Mouse (Mus musculus) MEL (cell line): ENCODE measurements around the gene Sult2a3.
"Not testable (repeated sequence)": the region's sequence is repeated elsewhere in the genome, so short reads cannot be mapped to it uniquely, and the experiment has no call there.

Source experiments
- CTCF ChIP-seq, 3 experiments: IDR thresholded peaks in 2 of 3; conservative IDR thresholded peaks in 1 of 3; 2 replicates each; pipeline ENCODE4 v1.5.1; 2011 to 2012; ENCODE audit warnings: low read length in 3 of 3, low read depth in 2 of 3, mild to moderate bottlenecking in 2 of 3, improper control_type of control experiment in 1 of 3, inconsistent platforms in 1 of 3, mixed read lengths in 1 of 3, moderate library complexity in 1 of 3; ENCODE audit not compliant: control insufficient read depth in 1 of 3, insufficient read depth in 1 of 3, poor library complexity in 1 of 3, severe bottlenecking in 1 of 3
- EP300 ChIP-seq, 2 experiments: IDR thresholded peaks; 2 replicates each; pipeline ENCODE4 v1.6.1; 2011; ENCODE audit warnings: improper control_type of control experiment in 2 of 2, low read length in 2 of 2, low read depth in 1 of 2, mild to moderate bottlenecking in 1 of 2
- ETS1 ChIP-seq: IDR thresholded peaks from 2 replicates; pipeline ENCODE4 v1.6.1; 2012; ENCODE audit warnings: low read depth, mild to moderate bottlenecking, inconsistent platforms, low read length, improper control_type of control experiment, moderate library complexity
- POLR2A ChIP-seq, 2 experiments: IDR thresholded peaks; 2 replicates each; pipeline ENCODE4 v1.6.1; 2011 to 2012; ENCODE audit warnings: low read length in 2 of 2, mild to moderate bottlenecking in 2 of 2, control low read depth in 1 of 2, improper control_type of control experiment in 1 of 2, low read depth in 1 of 2, moderate library complexity in 1 of 2; ENCODE audit not compliant: control insufficient read depth in 1 of 2, insufficient read depth in 1 of 2, poor library complexity in 1 of 2
- RAD21 ChIP-seq: IDR thresholded peaks from 2 replicates; pipeline ENCODE4 v1.6.1; 2011; ENCODE audit warnings: mild to moderate bottlenecking, low read depth, low read length, improper control_type of control experiment

GRCm38 (mm10) chr7:14114471-14114870 is 8.4 kb downstream of the Sult2a3 start:
- not testable (repeated sequence) for TF ChIP-seq CTCF (IDR thresholded peaks at IDR 0.05 in 2 of 3, conservative IDR thresholded peaks at IDR 0.05 in 1 of 3; ENCODE audit: control insufficient read depth in 1 of 3, insufficient read depth in 1 of 3, low read depth in 2 of 3, low read length in 3 of 3, poor library complexity in 1 of 3, severe bottlenecking in 1 of 3); ETS1; POLR2A (IDR thresholded peaks at IDR 0.05; ENCODE audit: control insufficient read depth in 1 of 2, insufficient read depth in 1 of 2, low read depth in 1 of 2, low read length in 2 of 2, poor library complexity in 1 of 2); EP300 (IDR thresholded peaks at IDR 0.05; ENCODE audit: low read depth in 1 of 2, low read length in 2 of 2); RAD21
